Comparison of ENCODE assay signal across 24 mouse cellular contexts in the genomic region with DNA sequence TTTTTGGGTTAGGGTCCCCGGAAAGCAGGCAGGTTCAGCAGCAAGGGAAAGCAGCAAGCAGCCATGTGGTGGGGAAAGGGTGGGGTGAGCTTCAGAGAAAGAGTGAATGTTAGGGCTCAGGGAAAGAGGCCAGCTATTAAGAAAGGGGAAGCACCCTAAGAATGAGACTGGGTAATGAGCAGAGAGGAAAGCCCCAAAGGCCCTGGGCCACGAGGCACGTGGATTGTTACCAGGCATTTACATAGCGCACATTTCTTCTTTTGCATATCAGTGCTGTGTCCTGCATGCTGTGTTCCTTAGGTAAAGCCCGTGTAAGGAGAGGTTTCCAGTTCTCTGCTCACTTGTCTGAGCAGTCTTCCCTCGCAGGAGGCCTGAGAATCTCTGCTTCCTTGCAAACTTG. TPM values are rescaled to one million over a fixed set of nuclear protein-coding genes. Genes with fewer than 3 reads are reported as not detected.
A peak's percentile ranks its signal among the peaks of the same experiment; 100 is the strongest.
DNase-seq lines count a peak whose midpoint lies in the region; ATAC-seq lines count a peak whose summit lies in the region.
"Had no signal": no experiment of that assay in that cellular context is flagged by ENCODE, and none has a peak within 500 bp of the region (broad histone marks: within the 10 kb centered on the region; RNA-seq: fewer than 3 reads in every experiment).

No protein-coding gene starts in this region.

- H3K4me3 ChIP-seq in midbrain, embryonic 15.5 days = no peak overlapping the region
- H3K4me3 ChIP-seq: heart, embryonic 13.5 days; hindbrain, embryonic 13.5 days; intestine, embryonic 15.5 days; limb, embryonic 12.5 days; liver, embryonic 12.5 days; lung, embryonic 15.5 days; neural tube, embryonic 12.5 days; stomach, embryonic 15.5 days had no signal

- H3K27ac ChIP-seq in midbrain, embryonic 15.5 days = no peak overlapping the region
- H3K27ac ChIP-seq: heart, embryonic 13.5 days; hindbrain, embryonic 13.5 days; intestine, embryonic 15.5 days; limb, embryonic 12.5 days; liver, embryonic 12.5 days; lung, embryonic 15.5 days; neural tube, embryonic 12.5 days; stomach, embryonic 15.5 days had no signal

- H3K27me3 ChIP-seq in midbrain, embryonic 15.5 days (replicated peaks) = no peaks in the 10 kb centered on the region
- H3K27me3 ChIP-seq: heart, embryonic 13.5 days; hindbrain, embryonic 13.5 days; intestine, embryonic 15.5 days; limb, embryonic 12.5 days; liver, embryonic 12.5 days; lung, embryonic 15.5 days; neural tube, embryonic 12.5 days; stomach, embryonic 15.5 days had no signal

- H3K9me3 ChIP-seq in midbrain, embryonic 15.5 days = no peaks in the 10 kb centered on the region
- H3K9me3 ChIP-seq: hindbrain, embryonic 13.5 days; intestine, embryonic 15.5 days; limb, embryonic 12.5 days; liver, embryonic 12.5 days; lung, embryonic 15.5 days; neural tube, embryonic 12.5 days; stomach, embryonic 15.5 days had no signal

- no peak overlapping the region for H3K4me2 ChIP-seq in midbrain, embryonic 15.5 days
- H3K4me2 ChIP-seq: heart, embryonic 13.5 days; hindbrain, embryonic 13.5 days; intestine, embryonic 15.5 days; limb, embryonic 12.5 days; liver, embryonic 12.5 days; lung, embryonic 15.5 days; midbrain, embryonic 11.5 days; neural tube, embryonic 12.5 days; stomach, embryonic 15.5 days had no signal

- DNase-seq in spleen, postnatal 36 days (ENCODE audit: low spot score in 2 of 2) = peak; percentile 8 to 38
- no peak for DNase-seq in spleen, postnatal 14 days (ENCODE audit: low spot score in 2 of 2)
- peak; percentile 29 for DNase-seq in NIH3T3 (ENCODE audit: low read depth)
- peak; percentile 51 for DNase-seq in induced T-regulatory cell, adult 2 months (ENCODE audit: low read depth)
- DNase-seq in thymus, postnatal 0 days (ENCODE audit: low spot score) = no peak
- DNase-seq in urinary bladder, postnatal 25 days (ENCODE audit: low spot score) = no peak
- DNase-seq: adrenal gland, postnatal 10 days; cerebellum, adult 9-10 months; gastrocnemius, postnatal 25 days; kidney, adult 9 months; kidney, postnatal 25 days; lung, postnatal 4 days; right cerebral cortex, adult 18-20 months had no signal

- no peak overlapping the region for H3K9ac ChIP-seq in midbrain, embryonic 15.5 days
- H3K9ac ChIP-seq: heart, embryonic 13.5 days; hindbrain, embryonic 13.5 days; intestine, embryonic 15.5 days; limb, embryonic 12.5 days; liver, embryonic 12.5 days; lung, embryonic 15.5 days; neural tube, embryonic 12.5 days; stomach, embryonic 15.5 days had no signal

- 55% methylated on average over 6 of the region's 6 CpGs for WGBS in midbrain, embryonic 15.5 days

- ATAC-seq in midbrain, embryonic 15.5 days (replicated peaks) = no peak
- ATAC-seq: forebrain, embryonic 16.5 days; intestine, embryonic 15.5 days; liver, embryonic 12.5 days had no signal

- H3K4me1 ChIP-seq in midbrain, embryonic 15.5 days = no peaks in the 10 kb centered on the region
- H3K4me1 ChIP-seq: hindbrain, embryonic 13.5 days; intestine, embryonic 15.5 days; limb, embryonic 12.5 days; liver, embryonic 12.5 days; lung, embryonic 15.5 days; neural tube, embryonic 12.5 days; stomach, embryonic 15.5 days had no signal

- no peaks in the 10 kb centered on the region for H3K36me3 ChIP-seq in midbrain, embryonic 15.5 days (replicated peaks)
- H3K36me3 ChIP-seq: heart, embryonic 13.5 days; hindbrain, embryonic 13.5 days; intestine, embryonic 15.5 days; limb, embryonic 12.5 days; liver, embryonic 12.5 days; lung, embryonic 15.5 days; neural tube, embryonic 12.5 days; stomach, embryonic 15.5 days had no signal

RNA-seq across cellular contexts. Expression of gene Nfil3, which starts 43.4 kb away (rescaled TPM):
- 6.6 and 8.8 TPM in 2 replicates for polyA plus RNA-seq in thymus, postnatal 0 days (2015; fragmentation: Nextera tagmentation; extraction: Ambion mirVana)
- polyA plus RNA-seq in midbrain, embryonic 15.5 days (2015; fragmentation: Nextera tagmentation; extraction: Ambion mirVana) = 41.9 and 48.4 TPM in 2 replicates

Comparison
In these comparisons a context has a peak if more than half of its experiments do, and no peak if none do; other contexts are left out.
1. DNase-seq: peak in spleen, postnatal 36 days (2 of 2), NIH3T3 (single experiment) and induced T-regulatory cell, adult 2 months (single experiment); none in spleen, postnatal 14 days (0 of 2), thymus, postnatal 0 days (single experiment) and urinary bladder, postnatal 25 days (single experiment).